Mouse (Mus musculus): ENCODE measurements around the gene Fam180a. TPM values are rescaled to one million over a fixed set of nuclear protein-coding genes. Genes with fewer than 3 reads are reported as not detected.
"Not testable (repeated sequence)": the region's sequence is repeated elsewhere in the genome, so short reads cannot be mapped to it uniquely, and the experiment has no call there.

The Fam180a gene
- not detected in 2 replicates for polyA plus RNA-seq (2012; ENCODE audit: insufficient read depth, insufficient read length, missing spikeins)

DNA sequence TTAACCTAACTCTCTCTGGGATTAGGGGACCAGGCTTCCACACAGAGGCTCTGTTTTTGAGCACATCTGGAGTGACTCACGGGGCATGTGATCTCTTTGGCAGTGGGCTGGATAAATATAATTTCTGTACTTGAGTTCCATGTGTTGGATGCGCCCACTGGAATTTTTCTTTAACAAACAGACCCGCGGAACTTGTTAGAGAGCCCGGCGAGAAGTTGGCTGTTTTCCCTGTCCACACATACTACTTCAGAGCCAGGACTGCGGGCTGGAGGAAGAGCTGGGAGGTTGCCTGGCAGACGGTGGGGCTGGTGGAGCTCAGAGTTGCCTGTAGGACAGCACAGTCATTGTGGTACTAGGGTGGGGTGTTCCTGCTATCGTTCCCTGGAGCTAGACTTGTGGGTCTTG, at the start of gene Fam180a:
Gene Fam180a (minus strand): TSS at position 31 of the 405 bp plus-strand sequence.
- no peak within 1 kb of the TSS for H3K4me3 ChIP-seq (ENCODE audit: insufficient read depth, low read depth, low read length)
- no peaks in the 10 kb centered on the region for H3K4me1 ChIP-seq (ENCODE audit: control insufficient read depth, insufficient read depth, insufficient read length, low read length)
- H3K27ac ChIP-seq (replicated peaks; ENCODE audit: low read depth, low read length): no peak within 1 kb of the TSS

DNA sequence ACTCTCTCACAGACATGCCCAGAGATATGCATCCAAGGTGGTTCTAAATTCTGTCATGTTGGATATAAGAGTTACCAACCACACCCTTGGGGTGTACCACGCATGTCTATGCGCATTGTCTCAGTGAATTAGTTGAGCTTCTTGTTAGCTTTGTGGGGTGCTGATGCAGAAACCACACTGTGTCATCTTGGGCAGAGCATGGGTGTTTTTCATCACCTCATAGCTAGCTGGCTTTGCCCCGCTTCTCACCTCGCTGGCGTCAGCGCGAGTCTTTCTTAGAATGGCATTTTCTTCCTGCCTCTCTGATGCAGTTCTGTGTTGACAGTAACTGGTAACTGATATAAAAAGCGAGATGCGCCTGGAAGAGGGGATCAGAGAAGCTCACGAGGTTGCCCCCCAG, 48.1 kb upstream of the Fam180a start:
- H3K27ac ChIP-seq (replicated peaks; ENCODE audit: low read depth, low read length): no peak overlapping the region
- no peaks in the 10 kb centered on the region for H3K4me1 ChIP-seq (ENCODE audit: control insufficient read depth, insufficient read depth, insufficient read length, low read length)

DNA sequence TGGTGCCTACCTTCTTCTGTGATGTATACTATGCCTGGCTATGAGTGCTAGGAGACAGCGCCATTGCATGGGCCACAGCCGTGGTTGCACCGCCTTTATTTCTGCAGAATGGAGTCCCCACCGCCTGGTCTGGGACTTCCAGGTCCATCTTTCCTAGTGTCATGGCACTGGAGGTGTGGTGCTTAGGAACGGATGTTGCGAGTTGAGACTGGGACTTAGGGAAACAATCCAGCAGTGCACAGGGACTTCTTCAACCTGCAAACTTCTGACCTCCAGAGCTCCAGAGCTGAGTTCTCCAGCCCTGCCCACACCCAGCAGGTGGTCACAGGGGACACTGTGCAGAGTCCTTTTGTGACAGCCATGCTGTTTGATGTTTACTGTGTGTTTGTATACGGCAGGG, 44.4 kb upstream of the Fam180a start:
- Histone ChIP-seq H3K4me3 (ENCODE audit: insufficient read depth, low read depth, low read length) (no peak overlapping the region), H3K4me1 (ENCODE audit: control insufficient read depth, insufficient read depth, insufficient read length, low read length) (no peaks in the 10 kb centered on the region), H3K27ac (replicated peaks; ENCODE audit: low read depth, low read length) (no peak overlapping the region)

More for the DNA sequence above, 48.1 kb upstream of the Fam180a start:
- H3K4me3 ChIP-seq (ENCODE audit: insufficient read depth, low read depth, low read length): no peak overlapping the region

DNA sequence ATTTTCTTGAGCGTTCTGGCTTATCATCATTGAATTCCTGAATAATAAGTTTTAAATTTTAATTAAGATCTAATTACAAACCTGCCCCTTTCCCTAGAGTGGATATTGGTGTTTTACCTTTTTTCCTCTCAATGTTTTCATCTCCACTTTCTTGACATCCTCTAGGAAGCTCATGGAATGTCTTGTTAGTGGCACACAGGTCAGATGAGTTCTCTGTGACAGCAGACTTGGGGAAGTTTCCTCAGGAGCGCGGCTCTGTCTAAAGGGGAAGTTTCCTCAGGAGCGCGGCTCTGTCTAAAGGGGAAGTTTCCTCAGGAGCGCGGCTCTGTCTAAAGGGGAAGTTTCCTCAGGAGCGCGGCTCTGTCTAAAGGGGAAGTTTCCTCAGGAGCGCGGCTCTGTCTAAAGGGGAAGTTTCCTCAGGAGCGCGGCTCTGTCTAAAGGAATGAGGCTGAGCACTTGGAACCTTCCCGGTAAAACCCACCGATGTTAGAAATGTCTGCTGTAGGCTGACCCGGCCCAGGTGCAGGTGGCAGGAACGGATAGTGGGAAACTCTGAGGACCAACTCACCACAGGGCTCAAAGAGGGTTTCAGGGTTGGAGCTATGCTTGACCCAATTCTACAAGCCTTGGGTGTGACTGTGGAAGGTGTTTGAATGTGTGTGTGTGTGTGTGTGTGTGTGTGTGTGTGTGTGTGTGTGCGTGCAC, 43.8 kb upstream of the Fam180a start:
- not testable (repeated sequence) for H3K4me1 ChIP-seq (ENCODE audit: control insufficient read depth, insufficient read depth, insufficient read length, low read length); H3K27ac ChIP-seq (replicated peaks; ENCODE audit: low read depth, low read length); H3K4me3 ChIP-seq (ENCODE audit: insufficient read depth, low read depth, low read length)

DNA sequence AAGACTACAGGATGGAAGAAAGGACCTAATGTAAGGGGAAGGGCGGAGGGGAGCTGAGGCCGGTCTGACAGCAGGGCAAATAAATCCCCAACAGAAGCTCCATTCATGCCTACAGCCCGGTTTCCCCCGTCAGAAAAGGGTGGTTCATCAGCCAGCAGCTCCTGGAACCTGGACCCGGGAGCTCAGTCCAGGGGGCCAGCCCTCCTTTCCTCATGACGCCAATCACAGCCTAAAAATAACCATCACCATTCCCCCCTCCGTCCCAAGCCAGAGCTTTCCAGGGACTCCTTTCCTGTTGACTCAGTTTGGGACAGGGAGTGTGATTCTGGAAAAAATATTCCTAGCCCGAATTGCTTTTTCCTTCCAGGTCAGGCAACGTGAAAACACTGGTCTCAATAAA, 36.7 kb upstream of the Fam180a start:
- Histone ChIP-seq H3K27ac (replicated peaks; ENCODE audit: low read depth, low read length) (no peak overlapping the region), H3K4me3 (ENCODE audit: insufficient read depth, low read depth, low read length) (no peak overlapping the region), H3K4me1 (ENCODE audit: control insufficient read depth, insufficient read depth, insufficient read length, low read length) (no peaks in the 10 kb centered on the region)

DNA sequence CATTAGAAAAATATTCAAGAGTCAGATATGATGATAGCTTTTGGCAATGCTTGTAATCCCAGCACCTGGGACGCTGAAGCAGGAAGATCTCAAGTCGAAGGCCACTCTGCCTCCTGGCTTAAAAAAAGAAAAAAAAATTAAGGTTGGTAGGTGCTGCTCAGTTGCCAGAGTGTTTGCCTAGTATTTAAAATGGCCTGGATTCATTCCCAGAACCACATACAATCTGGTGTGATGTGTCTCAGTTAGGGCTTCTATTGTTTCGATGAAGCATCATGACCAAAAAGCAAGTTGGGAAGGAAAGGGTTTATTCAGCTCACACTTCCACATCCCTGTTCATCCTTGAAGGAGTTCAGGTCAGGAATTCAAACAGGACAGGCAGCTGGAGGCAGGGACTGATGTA, 29.4 kb upstream of the Fam180a start:
- H3K4me1 ChIP-seq (ENCODE audit: control insufficient read depth, insufficient read depth, insufficient read length, low read length): no peaks in the 10 kb centered on the region
- H3K27ac ChIP-seq (replicated peaks; ENCODE audit: low read depth, low read length): no peak overlapping the region
- no peak overlapping the region for H3K4me3 ChIP-seq (ENCODE audit: insufficient read depth, low read depth, low read length)

DNA sequence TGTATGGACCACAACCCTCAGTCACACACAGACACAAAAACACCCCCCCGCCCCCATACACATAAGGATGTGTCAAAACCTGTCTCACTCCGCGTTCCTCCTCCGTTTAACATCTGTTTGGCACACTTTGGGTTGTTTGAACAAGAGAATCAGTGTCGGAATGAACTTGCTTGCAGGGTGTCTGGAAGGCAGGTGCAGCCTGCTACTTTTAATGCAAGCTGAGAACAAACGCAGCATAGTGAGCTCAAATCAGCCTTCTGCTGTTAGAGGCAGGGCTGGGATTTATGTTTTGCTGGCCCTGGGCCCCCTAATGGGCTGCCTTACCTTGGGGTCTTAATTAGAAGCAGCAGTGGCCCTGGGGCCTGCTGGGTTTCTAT, 28.7 kb upstream of the Fam180a start:
- no peak overlapping the region for H3K27ac ChIP-seq (replicated peaks; ENCODE audit: low read depth, low read length)
- H3K4me1 ChIP-seq (ENCODE audit: control insufficient read depth, insufficient read depth, insufficient read length, low read length): no peaks in the 10 kb centered on the region
- no peak overlapping the region for H3K4me3 ChIP-seq (ENCODE audit: insufficient read depth, low read depth, low read length)

DNA sequence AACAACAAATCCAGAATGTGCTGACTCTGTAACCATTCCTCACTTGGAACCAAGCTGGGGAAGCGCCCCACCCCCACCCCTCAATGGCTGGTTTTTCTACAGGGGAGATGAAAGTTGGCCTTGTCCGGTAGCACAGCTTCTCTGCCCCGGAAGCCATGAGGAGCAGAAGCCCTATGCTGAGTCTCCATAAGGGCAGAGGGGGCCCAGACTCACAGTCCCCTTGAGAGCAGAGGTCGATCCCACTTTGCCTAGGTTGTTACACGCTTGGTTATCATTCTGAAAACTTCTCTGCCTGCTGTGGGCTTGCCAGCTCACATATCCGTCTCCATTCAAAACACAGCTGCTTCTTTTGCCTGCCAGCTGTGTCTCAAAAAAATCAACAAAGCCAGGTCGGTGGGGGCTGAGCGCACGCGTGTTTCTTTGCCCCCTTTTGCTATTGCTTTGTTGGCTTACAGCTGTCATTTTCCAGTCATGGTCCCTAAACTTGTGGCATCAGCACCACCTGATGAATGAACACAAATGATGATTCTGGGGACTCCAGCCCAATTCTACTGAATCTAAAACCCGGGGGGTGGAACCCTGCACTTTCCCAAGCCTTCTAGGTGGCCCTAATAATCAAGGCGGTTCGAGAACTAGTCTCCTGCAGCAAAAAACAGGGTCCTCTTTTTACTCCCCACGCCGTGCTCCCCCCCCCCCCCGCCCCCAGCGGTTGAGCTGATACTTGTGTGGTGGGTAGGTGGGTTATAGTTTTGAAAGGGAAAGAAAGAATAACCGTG, 28.1 kb upstream of the Fam180a start:
- H3K27ac ChIP-seq (replicated peaks; ENCODE audit: low read depth, low read length): no peak overlapping the region
- no peaks in the 10 kb centered on the region for H3K4me1 ChIP-seq (ENCODE audit: control insufficient read depth, insufficient read depth, insufficient read length, low read length)
- no peak overlapping the region for H3K4me3 ChIP-seq (ENCODE audit: insufficient read depth, low read depth, low read length)

DNA sequence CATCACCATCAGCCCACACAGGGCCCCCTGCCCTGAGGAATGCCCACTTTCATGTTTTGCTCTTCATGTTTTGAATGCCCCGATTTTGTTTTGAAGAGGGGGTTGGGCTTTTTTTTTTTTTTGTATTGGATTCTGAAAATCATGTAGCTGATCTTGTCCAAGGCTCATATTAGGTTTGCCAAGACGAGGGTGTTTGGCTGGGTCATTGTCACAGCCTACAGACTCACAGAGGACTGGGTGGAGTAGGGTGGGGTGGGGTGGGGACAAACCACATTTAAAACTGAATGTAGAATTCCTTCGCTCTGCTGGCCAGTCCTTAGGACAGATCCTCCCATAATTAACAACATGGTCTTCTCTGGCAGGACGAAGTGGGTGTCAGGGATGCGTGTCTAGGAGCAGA, 27.5 kb upstream of the Fam180a start:
- Histone ChIP-seq H3K27ac (replicated peaks; ENCODE audit: low read depth, low read length) (no peak overlapping the region), H3K4me3 (ENCODE audit: insufficient read depth, low read depth, low read length) (no peak overlapping the region), H3K4me1 (ENCODE audit: control insufficient read depth, insufficient read depth, insufficient read length, low read length) (no peaks in the 10 kb centered on the region)

DNA sequence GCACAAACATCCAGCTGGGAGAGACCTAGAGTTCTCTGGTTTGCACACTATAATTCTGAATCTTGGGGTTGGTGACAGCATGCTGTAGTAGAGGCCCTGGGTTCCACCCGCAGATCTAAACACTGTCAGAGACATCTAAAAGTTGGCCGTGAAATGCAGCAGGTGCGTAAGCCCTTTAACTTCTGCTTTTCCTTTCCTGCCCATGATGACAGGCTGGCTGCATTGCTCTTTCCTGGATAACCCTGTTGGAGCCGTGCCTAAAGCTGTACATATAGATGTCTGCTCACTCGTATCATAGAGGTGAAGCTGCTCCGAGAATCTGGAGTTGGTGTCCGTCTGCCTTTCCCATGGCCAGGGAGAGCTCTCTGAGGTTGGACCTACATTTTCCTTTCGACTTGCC, 26.9 kb upstream of the Fam180a start:
- Histone ChIP-seq H3K4me3 (ENCODE audit: insufficient read depth, low read depth, low read length) (no peak overlapping the region), H3K27ac (replicated peaks; ENCODE audit: low read depth, low read length) (no peak overlapping the region), H3K4me1 (ENCODE audit: control insufficient read depth, insufficient read depth, insufficient read length, low read length) (no peaks in the 10 kb centered on the region)

DNA sequence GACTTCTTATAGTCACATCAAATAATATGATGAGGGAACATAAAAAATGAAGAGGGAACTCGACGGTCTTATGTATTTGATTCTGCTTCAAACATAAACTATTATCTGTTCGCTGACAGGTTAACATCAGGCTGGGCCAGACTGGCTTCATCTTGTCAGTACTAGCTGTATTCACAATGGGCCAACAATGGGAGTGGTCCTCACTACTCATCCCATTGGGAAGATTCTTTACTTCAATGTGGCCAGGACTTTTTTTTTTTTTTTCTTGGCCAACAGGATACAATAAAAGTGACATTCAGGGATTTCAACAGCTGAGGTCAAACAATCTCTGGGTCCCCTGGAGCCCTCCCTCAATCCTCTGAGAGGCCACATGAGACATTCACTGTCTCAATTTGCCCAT, 25.9 kb upstream of the Fam180a start:
- H3K4me3 ChIP-seq (ENCODE audit: insufficient read depth, low read depth, low read length): no peak overlapping the region
- no peaks in the 10 kb centered on the region for H3K4me1 ChIP-seq (ENCODE audit: control insufficient read depth, insufficient read depth, insufficient read length, low read length)
- H3K27ac ChIP-seq (replicated peaks; ENCODE audit: low read depth, low read length): no peak overlapping the region

DNA sequence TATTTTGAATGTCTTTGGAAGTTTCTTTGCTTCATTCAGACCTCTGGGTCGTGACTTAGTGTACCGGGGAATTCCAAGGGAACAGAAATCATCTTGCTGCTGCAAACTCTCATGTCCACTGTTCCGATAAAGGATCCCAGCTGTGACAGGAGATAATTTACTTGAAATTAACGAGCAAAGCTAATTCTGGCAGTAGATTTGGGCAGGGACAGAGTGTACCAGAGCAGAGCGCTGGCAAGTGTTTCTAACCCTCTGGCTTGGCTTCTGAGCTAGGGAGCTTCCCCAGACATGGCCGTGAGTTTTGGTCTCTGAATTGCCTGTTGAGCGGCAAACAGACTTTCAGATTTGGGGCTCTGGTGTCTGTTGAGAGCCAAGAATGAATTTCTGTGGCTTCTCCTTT, 23.8 kb upstream of the Fam180a start:
- Histone ChIP-seq H3K27ac (replicated peaks; ENCODE audit: low read depth, low read length) (no peak overlapping the region), H3K4me1 (ENCODE audit: control insufficient read depth, insufficient read depth, insufficient read length, low read length) (no peaks in the 10 kb centered on the region)

DNA sequence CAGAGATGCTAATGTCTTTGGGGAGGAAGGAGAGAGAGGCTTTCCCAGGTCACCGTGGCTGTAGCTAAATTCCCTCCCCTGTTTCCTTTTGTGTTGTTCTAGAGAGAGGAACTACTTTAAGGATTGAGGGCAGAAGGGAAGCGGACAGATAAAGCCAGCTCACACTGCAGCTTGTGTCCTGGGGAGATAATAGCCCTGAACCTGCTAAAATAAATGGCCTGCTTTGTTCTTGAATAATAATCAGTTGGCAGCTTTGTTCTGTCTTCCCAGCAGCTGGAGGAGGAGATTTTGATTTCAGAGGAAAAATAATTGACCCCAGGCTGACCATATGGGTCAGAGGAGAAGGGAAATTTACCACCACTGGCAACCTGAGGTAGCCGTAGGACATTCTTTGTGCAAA, 12.7 kb upstream of the Fam180a start:
- Histone ChIP-seq H3K4me1 (ENCODE audit: control insufficient read depth, insufficient read depth, insufficient read length, low read length) (no peaks in the 10 kb centered on the region), H3K4me3 (ENCODE audit: insufficient read depth, low read depth, low read length) (no peak overlapping the region), H3K27ac (replicated peaks; ENCODE audit: low read depth, low read length) (no peak overlapping the region)

More for the DNA sequence above, 23.8 kb upstream of the Fam180a start:
- no peak overlapping the region for H3K4me3 ChIP-seq (ENCODE audit: insufficient read depth, low read depth, low read length)

DNA sequence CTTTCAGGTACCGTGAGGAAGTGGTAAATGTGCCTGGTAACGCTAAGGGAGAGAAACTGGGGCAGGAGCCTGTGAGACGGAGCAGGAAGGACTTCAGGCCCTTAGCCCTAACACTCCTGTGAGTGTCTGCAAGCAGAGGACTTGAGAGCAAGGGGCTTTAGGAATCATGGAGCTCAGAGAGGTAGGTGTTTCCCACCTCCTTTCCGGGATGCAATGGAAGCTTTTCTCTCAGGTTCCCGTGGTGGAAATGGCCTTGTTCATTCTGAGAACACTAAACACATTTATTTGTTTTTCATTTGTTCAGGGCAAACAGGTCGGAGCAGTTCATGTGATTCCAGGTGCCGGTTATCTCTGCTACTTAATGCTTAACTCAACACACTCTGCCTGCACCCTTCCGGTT, 11.9 kb upstream of the Fam180a start:
- Histone ChIP-seq H3K4me3 (ENCODE audit: insufficient read depth, low read depth, low read length) (no peak overlapping the region), H3K27ac (replicated peaks; ENCODE audit: low read depth, low read length) (no peak overlapping the region), H3K4me1 (ENCODE audit: control insufficient read depth, insufficient read depth, insufficient read length, low read length) (no peaks in the 10 kb centered on the region)

DNA sequence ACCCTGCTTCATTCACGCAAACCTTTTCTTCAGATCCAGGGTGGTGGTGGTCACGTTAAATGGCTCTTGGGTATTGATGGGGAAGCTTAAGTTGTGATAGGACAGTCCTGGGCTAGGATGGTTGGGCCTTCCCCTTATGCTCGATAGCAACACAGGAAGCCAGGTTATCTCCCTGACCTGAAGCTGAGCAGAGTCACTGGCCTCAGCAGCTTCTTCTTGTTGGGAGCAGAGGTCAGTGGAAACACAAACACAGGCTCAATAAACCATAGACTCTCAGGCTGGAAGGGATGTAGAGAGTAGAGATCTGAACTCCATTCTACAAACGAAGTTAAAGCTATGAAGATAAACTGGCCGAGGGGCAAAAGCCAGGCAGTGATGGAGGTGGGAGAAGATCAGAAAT, 9.5 kb upstream of the Fam180a start:
- H3K27ac ChIP-seq (replicated peaks; ENCODE audit: low read depth, low read length): no peak overlapping the region

DNA sequence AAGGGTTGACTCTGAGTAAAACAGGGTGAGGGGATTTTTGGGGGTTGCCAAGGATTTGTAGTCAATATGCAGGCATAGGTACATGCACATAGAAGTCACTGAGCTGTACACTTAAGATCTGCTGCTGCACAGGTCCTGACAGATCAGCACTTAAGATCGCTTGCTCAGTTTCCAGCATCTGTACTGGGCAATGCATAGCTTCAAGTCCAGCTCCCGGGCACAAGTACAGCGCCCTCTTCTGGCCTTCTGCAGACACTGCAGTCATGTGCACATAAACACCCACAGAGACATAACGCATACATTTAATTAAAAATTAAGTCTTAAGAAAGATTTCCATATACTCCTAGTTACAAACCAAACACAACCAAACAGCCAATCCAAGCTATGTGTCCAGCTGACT, 8.3 kb upstream of the Fam180a start:
- Histone ChIP-seq H3K4me3 (ENCODE audit: insufficient read depth, low read depth, low read length) (no peak overlapping the region), H3K27ac (replicated peaks; ENCODE audit: low read depth, low read length) (no peak overlapping the region)

More for the DNA sequence above, 9.5 kb upstream of the Fam180a start:
- Histone ChIP-seq H3K4me1 (ENCODE audit: control insufficient read depth, insufficient read depth, insufficient read length, low read length) (no peaks in the 10 kb centered on the region), H3K4me3 (ENCODE audit: insufficient read depth, low read depth, low read length) (no peak overlapping the region)

More for the DNA sequence above, 8.3 kb upstream of the Fam180a start:
- no peaks in the 10 kb centered on the region for H3K4me1 ChIP-seq (ENCODE audit: control insufficient read depth, insufficient read depth, insufficient read length, low read length)

Measured in brown adipose tissue, adult 24 weeks (tissue).